Mouse (Mus musculus) B cell, adult 2 months (primary cell): ENCODE results near the gene Gm42957.
"Not testable (repeated sequence)": the region's sequence is repeated elsewhere in the genome, so short reads cannot be mapped to it uniquely, and the experiment has no call there.

Source experiments
- DNase-seq, 2 experiments: peaks; one replicate each; pipeline ENCODE4 v3.0.0; 2022

Gm42957 gene

DNA sequence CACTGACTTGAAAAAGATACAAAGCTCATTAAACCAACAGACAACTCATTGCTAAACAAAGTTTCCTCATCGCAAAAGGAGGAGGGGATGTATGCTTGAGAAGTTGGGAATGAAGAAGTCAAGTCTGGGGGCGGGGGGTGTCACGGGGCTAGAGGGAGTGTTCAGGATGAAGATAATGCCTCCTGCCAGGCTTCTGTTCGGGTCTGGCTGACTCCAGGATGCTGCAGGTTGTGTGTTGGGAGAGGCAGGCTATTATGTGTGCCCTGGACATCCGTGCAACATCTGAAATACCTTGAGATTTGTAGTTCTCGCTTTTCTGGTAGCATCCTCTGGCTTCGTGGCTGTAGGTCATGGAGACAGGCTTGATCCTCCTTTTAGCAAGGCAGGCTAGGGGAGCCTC lies 43.2 kb downstream of the Gm42957 start:
- DNase-seq: no peak

DNA sequence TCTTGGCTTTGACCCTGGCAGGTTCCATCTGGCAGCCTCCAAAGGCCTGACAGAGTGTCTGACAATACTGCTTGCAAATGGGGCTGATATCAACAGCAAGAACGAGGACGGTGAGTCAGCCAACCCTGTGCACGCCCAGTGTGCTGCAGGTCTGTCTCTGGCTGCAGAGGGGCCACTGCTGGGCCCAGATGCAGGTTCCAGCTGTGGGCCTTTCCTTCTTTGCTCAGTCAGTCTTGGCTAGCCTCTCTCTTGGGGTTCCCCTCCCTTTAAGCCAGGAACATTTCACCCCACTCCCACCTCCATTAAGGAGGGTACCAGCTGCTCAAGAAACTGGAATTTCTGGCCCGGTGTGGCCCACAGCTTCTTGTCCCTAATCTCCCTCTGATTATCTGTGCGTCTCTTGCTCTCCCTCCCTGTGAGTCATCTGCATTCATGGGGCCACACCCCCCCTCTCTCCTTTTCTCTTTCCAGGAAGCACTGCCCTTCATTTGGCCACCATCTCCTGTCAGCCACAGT lies 43.9 kb downstream of the Gm42957 start:
- no peak for DNase-seq

- no peak for DNase-seq
These were observed 45.1 kb downstream of the Gm42957 start for GRCm38 (mm10) chr3:96680269-96680956.

DNA sequence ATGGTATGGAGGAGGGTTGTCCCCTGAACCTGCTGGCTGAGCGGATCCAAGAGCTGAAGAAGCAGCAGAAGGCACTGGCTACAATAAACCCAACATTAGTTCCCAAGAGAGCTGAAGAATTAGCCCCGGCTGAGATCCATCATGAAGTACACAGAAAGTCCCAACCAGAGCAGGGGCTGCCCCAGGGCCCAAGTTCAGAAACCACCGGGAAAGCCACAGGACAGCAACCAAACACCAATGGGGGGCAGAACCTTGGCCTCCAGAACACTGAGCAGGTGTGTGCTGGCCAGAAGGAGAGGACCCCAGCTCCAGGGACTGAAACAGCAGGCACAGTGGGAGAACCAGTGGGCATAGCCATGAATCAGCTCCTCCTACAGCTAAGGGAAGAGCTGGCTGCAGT lies 48.2 kb downstream of the Gm42957 start:
- no peak for DNase-seq

- no peak for DNase-seq
These were observed 49.0 kb downstream of the Gm42957 start for GRCm38 (mm10) chr3:96684151-96684821.

GRCm38 (mm10) chr3:96684822-96685156 lies 49.5 kb downstream of the Gm42957 start:
- DNase-seq: no peak

DNA sequence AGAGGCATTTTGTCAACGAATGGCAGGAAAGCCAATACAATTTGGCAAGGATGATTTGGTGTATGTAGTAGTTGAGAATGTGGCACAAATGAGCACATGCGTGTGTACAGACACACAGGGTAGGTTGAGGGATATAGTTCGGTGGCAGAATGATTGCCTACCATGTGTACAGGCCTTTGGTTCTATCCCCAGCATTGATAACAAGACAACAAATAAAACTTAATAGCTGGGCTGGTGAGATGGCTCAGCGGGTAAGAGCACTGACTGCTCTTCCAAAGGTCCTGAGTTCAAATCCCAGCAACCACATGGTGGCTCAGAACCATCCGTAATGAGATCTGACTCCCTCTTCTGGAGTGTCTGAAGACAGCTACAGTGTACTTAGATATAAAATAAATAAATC lies 50.8 kb downstream of the Gm42957 start:
- not testable (repeated sequence) for DNase-seq

DNA sequence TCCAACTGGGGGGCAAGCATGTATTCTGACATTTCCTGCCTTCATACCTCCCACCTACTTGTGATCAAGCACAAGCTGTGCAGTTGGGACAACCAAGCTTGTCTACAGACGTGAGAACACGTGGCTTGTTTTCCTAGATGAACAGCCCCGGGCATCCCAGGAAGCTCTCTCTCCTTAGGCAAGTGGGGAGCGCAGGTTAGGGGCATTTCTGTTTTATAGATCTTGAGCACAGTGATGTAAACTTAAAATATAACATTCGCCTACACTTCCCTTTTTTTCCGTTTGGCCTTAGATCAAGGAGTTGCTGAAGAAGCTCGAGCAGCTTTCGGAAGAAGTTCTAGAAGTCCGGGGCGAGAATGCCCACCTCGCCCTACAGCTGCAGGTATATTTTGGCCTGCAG lies 53.6 kb downstream of the Gm42957 start:
- no peak for DNase-seq

GRCm38 (mm10) chr3:96690298-96690697 lies 55.0 kb downstream of the Gm42957 start:
- no peak for DNase-seq

DNA sequence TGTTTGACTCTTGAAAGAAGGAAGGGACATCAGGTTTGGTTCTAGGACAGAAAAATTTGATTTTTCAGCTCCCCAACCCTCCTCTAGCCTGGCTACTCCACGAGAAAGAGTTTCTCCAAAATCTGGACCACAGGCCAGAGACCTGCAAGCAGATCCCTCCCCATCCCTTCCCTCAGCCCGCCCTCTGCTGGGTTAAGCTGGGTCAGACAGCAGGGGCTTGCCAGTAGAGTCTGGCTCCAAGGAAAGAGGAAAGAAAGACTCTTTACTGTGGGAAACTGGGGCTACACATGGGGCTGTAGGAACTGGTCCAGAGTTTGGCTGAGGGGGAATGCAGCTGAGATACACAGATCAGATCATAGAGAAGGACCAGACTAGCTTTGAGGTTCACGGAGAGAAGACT lies 57.2 kb downstream of the Gm42957 start:
- no peak for DNase-seq

DNA sequence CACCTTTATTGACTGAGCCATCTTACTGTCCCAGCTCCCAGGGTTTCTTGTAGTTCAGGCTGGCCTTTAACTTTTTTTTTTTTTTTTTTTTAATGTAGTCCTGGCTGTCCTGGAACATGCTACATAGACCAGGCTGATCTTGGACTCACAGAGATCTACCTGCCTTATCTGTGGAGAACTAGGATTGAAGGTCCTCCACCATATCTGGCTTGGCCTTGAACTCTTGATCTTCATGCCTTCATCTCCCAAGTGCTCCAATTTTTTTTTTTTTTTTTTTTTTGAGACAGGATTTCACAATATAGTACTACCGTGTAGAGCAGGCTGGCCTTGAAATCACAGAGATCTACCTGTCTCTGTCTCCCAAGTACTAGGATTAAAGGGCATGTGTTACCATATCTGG lies 58.3 kb downstream of the Gm42957 start:
- no peak for DNase-seq

DNA sequence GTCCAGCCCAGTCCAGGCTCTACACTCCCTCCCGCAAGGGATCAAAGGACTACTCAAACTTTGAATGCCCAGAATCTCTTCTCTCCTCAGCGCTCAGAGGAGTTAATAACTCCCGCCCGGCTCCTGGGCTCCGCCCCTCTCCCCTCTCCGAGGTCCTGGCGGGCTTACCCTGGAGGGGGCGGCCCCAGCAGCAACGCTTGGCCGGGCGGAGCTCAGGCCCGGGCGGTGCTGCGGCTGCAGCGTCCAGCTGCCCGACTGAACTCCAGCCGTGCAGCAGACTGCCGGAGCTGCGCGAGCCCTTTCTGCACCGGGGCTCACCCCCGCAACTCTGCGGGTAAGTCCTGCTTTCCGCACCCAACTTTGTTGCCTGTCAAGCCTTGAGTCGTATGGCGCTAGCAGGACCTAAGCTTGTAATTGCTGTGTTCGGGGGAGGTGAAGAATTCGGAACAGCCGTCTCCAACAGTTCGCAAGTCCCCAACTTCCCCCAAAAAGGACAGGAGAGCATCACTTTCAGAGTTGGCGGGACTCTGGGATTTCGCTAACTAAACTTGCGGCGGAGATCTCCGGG lies 61.0 kb downstream of the Gm42957 start, which contains the start of gene Pias3:
Pias3 (plus strand) TSS at position 187 of the 568 bp plus-strand sequence.
- peak; percentile 69 to 72 for DNase-seq

DNA sequence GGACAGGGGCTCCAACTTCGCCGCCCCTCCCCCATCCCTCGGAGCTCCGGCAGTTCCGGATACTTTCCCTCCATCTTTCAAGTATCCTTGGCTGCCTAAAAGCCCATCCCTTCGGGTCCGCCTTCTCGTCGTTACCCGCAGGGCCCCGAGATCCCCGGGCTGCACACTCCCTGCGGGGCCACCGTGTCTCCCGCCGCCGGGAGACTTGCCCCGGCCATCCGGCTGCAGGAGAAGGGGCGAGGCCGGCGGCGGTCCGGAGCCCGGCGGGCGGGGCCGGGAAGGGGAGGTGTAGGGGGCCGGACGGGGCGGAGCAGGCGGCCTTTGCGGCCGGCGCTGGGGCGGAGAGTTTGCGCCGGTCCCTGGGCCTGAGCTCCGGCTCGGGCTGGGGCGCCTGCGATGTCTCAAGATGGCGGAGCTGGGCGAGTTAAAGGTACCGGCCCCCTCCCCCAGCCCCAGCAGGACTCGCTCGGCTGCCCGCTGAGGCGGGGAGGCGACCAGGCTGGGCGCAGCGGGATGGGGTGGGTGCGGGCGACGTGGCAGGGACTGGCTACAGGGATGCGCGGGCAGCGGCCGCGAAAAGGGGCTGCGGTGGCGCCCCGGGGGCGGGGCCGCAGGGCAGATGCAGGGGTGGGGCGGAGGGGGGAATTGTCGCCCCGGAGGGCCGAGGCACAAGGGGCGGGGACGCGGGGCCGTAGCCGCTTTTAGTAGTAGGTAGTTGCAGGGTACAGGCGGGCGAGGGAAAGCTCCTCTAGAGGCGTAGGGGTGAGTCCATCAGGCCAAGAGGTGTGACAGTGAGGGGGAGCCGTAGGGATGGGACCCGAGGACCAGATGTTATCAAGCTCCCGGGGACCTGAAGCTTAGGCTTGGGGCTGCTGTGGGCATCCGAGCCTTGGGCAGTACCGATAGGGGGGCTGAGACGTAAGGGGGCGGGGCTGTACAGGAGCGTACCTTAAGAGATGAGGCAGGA lies 61.8 kb downstream of the Gm42957 start:
- peak; percentile 88 to 90 for DNase-seq

DNA sequence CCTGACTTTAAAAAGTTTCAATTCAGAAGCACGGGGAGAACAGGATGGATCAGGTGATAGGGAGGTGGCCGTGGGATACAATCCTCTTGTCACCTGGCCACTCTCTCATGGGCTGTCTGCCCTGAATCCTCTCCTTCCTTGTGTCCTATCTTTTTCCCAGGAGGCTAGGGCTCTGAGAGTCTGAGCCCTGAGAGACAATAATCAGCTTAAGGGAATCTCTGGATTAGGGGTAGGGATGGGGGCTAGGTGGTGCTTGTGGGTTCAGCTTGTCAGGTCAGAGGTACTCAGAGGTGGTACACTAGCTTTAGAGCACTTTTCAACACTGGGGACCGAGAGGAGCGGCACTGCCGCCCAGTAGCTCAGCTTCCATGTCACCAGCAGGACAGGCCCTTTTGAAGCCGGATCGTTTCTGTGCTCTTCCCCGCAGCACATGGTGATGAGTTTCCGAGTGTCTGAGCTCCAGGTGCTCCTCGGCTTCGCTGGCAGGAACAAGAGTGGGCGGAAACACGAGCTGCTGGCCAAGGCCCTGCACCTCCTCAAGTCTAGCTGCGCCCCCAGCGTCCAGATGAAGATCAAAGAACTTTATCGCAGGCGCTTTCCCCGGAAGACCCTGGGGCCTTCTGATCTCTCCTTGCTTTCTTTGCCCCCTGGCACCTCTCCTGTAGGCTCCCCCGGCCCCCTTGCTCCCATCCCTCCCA lies 63.9 kb downstream of the Gm42957 start:
- DNase-seq: no peak

- peak; percentile 50 to 57 for DNase-seq
These were observed 65.1 kb downstream of the Gm42957 start for GRCm38 (mm10) chr3:96700376-96700775.

DNA sequence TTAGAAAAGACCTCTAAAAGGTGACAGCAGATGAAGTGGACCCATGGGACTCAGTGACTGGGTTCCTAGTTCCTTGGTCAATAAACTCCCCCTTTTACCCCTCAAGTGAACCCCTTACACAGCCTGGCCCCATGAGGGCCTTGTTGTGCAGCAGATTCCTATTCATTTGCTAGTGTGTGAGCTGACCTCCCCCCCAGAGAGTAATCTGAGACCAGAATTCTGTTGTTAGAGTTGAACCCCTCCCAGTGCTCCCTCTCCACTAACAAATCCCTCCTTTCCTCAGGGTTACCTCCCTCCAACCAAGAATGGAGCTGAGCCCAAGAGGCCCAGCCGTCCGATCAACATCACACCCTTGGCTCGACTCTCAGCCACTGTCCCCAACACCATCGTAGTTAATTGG lies 65.7 kb downstream of the Gm42957 start:
- no peak for DNase-seq
